Mouse (Mus musculus) ovary, postnatal 10 days (tissue): ENCODE results near the gene Wdr82.
A peak's percentile ranks its signal among the peaks of the same experiment; 100 is the strongest.

Experiments
- DNase-seq: peaks from one replicate; pipeline ENCODE4 v3.0.0; 2022; ENCODE audit warnings: low spot score

Gene Wdr82

DNA sequence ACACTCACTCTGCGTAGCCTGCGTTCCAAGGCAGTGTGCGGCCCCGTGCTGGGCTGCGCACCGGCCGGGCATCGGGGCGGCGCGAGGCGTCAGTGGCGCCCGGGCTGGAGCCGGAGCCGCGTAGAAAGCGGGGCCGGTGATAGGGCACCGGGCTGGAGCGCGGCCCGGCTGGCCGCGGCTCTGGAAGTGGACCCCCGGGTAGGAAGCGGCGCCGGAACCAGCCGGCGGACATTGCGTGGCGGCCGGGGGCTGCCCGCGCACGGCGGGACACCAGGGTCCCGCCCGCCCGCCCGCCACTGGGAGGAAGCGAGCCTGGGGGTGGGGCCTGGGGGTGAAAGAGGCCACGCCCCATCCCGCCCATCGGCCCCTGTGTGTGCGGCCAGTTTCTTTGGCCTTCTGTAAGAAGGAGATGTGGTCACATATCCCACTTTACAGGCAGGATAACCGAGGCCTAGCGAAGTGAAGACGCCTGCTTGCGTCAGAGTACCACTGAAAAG is 28.3 kb downstream of the Wdr82 start:
- DNase-seq, result no peak

DNA sequence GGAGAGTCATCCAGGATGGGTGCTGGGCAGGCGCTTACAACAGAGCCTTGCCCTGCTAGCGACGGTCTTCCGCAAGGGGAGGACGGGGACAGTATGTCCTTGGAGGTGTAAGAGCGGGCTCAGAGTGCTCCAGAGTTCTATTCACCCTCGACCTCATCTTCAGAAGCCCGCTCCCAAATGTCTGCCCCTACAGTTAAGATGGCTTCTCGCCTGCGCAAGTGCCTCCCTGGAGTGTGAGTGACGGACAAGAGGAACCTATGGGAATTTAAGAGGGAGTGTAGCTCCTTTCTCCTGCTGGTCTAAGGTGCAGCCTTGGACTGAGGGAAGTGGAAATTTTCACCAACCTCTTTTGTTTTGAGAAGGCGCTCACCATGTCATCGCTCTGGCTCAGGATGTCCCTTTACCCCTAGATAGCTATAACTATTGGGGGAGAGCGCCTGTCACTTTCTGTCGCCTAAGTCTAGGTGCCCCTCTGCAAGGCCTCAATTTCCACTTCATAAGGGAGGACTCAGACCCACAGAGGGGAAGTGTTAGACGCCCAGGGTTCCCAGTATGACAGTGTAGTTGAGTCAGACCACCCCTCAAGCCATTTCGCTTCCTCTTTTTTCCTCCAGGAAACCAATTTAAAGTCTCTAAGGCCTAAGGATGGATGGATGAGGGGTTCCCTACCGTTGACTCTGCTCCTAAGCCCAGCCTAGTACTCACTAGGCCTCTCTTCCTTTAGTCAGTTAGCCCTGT is 29.0 kb downstream of the Wdr82 start, which contains the start of gene Ppm1m:
Gene Ppm1m (minus strand): TSS at position 212 of the 738 bp plus-strand sequence.
- no peak for DNase-seq

DNA sequence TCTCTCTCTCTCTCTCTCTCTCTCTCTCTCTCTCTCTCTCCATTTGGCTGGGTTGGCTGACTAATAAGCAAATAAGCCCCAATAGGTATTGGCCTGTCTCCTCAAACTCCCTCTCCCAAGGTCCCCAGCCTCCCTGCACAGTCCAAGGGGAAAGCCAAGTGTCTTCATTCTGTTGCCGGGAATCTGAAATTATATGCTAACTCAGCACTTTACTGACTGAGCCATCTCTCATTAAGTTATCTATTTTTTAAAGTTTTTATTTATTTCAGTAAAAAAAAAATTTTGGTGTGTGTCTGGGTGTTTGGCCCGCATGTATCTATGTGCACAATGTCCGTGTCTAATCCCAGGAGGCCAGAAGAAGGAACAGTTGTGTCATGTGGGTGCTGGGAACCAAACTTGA is 31.2 kb downstream of the Wdr82 start:
- DNase-seq, result no peak

DNA sequence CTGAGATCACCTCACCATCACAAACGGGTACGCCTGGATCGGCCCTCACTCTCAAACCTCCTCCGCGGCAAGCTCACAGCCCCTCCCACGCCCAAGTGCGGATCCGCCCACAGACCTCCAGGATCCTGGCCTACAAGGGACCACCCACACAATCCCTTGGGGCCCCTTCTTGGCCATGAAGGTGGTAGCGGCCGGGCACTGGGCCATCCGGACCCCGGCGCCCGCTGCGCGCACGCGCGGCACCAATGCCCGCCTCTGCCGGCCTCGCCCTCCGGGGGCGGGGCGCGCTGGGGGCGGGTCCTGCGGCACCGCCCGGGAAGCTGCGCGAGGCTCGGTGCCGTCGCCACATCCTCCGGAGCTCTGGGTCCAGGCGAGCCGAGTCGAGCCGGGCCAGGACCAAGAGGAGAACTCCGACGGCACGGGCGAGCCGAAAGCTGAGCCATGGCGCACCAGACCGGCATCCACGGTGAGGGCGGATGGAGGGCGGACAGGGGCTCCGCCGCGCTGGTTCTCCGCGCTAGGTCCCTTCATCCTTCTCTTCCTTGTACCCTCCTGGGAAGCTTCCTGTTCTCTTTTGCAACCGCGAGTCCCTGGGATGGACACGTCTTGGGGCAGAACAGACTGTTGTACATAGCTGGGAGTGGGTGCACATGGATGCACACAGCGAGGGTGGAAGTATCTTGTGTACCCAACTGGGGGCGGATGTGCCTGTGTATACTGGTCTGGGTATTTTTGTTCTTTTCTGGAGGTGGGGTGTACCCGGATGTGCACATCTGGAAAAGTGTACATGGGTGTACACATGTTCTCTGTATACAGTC is 32.3 kb downstream of the Wdr82 start, which contains the start of gene Twf2:
Gene Twf2 (plus strand): TSS at position 290 of the 818 bp plus-strand sequence.
- peak; percentile 94 for DNase-seq

DNA sequence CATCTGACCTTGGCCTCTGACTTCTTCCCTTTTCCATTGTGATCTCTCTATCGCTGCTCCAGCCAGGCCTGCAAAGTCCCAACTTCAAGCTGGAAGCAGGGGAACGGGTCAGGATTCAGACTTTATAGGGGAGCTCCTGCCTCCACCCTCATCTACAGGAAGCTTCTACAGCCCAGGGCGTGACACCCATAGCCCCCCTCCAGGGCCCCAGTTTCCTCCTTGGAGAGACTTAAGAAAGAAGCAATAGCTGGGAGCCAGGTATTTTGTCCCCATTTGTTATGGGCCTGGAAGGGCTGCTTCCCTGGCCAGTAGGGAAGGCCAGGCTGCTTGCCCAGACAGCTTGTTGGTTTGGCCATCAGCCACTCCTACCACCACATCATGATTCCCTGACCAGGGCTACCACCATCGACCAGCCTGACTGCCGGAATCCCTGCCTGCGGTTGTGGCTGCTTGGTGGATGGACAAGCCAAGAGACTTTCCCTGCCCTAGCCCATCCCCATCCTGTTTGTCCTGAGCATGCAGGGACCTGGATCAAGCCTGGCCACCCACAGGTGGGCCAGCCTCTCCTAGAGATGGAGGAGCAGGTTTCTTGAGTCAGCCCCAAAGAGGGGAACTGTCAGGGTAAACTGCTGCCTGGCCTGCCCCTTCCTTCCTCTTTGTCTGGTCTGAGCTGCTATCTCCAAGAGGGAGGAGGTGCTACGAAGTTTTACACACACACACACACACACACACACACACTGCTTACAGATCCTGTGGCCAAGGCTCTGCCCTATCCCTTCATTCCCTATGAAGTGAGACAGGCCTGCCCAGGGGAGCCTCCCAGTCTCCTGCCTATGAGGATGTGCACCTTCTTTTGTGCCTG is 33.5 kb downstream of the Wdr82 start:
- no peak for DNase-seq

DNA sequence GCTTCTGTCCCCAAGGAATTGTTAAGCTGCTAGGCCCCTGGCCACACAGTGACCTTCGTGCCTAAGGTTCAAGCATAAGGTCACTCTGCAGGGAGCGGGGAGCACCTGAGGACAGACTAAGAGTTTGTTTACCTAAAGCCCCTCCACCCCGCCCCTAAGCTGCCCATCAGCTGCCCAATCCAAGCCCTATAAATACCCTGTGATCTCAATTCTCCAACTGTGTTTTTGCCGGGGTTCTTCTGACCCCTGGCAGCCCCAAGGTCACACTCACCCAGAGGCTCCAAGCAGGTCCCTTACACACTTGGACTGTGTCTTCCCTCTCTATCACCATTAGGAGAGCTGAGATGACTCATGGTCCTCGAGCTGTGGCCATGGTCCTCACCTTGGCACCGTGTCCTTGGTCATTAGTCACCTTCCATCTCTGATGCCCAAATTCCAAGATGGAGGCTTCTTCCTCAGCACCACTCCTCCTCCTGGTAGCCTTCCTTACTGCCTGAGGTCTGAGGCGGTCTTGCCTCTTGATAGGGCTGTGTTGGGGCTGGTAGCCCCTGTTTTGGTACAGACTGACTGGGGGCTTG is 35.1 kb downstream of the Wdr82 start:
- DNase-seq, result no peak

DNA sequence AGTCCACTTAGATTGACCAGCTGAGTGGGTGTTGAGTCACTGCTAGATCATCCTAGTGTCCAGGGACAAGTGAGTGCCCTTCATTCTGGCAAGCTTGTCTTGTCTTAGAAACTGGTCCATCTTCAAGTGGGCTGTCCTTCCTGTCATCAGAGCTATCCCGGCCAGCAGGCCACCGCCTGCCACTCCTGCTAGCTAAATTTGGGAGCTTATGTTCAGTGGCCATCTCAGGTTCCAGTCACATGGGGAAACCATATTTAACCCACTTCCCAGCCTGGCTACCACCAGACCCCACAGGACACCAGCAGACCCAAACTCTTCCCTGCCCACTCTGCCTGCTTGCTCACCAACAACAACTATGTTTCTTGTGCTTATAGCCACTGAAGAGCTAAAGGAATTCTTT is 35.8 kb downstream of the Wdr82 start:
- no peak for DNase-seq

DNA sequence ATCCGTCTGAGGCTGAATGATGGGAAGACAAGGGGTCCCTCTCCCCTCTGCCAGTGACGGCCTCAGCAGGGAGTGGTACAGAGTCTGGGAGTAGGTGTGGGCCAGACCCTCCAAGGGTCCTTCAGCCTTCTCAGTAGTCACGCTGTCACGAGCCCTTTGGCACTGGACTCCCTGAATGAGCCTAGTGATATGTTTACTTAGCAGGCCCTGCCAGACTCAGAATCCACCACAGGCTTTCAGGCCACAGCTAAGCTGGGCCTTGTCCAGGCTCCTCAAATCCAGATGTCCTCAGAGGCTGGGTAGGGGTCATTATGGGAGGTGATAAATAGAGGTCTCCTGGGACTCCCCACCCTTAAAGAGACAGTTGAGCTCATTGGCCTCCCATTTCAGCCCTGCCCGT is 37.5 kb downstream of the Wdr82 start:
- DNase-seq, result no peak

DNA sequence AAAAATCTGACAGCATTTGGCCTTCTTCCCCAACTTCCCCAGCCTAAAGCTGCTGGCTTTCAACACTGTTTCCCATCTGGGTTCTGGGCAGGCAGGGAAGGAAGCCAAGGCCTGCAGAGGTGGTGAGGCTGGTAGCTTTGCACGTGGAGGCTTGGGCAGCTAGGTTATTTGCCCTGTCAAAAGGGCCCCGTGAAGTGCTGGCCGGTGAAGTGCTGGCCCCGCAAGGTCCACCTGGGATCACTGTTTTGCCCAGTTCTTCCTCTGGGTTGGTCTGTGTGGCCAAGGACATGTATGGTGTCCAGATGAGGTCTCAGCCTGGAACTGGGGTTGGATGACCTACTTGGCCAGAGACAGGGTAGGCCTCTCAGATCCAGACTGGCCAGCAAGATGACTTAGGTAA is 39.2 kb downstream of the Wdr82 start:
- DNase-seq, result no peak

DNA sequence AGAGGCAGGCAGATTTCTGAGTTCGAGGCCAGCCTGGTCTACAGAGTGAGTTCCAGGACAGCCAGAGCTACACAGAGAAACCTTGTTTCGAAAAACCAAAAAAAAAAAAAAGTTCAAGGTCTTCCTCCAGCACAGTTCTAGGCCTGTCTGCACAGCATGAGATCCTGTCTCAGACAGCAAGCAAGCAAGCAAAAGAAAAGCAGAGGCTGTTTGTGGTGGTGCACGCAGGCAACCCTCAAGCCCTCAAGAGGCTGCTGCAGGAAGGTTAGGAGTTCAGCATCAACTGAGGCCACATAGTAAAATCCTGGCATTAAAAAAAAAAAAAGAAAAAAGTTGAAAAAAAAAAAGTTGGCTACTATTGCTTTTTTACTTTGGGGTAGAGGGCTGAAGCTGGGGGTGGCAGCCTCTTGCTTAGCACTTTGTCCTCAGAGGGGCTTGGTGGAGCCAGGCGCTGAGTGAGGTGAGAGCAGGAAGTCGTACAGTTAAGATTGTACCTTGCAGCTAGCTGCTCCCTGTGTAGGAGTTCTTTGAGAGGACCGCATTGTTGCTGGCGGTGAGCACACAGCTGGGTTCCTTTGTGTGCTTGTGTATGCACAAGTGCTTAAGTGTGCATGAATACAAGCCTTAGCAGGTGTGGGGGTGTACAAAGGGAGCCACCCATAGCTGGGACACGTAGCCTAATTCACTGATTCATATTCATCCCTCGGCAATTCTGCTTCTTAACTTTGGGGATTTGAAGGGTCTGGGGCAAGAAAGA is 40.3 kb downstream of the Wdr82 start:
- DNase-seq, result no peak

DNA sequence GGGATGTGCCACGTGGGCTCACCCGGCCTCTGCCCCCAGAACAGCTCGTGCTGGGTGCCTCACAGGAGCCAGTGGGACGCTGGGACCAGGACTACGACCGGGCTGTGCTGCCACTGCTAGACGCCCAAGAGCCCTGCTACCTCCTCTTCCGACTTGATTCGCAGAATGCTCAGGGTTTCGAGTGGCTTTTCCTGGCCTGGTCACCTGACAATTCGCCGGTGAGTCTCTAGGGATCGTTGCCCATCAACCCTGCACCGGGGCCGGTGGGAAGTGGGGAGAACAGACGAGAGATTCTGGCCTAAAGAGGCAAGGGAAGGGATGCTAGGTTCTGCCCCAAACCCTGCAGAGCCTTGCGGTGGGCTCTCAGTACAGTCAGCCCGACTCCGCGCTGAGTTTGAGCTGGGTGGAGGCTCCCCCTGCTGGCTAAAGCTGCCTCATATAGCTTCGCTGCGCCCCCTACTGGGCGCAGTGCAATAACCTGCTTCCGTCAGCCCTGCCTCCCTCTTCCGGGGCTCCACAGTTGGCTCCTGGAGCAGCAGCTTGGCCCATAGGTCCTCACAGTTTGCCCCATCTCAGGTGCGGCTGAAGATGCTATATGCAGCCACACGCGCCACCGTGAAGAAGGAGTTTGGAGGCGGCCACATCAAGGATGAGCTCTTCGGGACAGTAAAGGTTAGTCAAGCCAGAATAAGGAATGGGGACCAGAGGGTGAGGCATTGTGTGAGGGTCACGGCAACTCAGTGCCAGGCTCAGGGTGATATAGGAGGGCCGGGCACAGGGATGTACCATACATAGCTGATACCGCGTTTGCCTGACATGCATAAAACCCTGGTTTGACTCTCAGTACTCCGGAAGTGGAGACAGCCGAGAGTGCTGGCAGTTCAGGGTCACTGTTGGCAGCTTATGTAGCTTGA is 41.2 kb downstream of the Wdr82 start:
- DNase-seq, result peak; percentile 63

DNA sequence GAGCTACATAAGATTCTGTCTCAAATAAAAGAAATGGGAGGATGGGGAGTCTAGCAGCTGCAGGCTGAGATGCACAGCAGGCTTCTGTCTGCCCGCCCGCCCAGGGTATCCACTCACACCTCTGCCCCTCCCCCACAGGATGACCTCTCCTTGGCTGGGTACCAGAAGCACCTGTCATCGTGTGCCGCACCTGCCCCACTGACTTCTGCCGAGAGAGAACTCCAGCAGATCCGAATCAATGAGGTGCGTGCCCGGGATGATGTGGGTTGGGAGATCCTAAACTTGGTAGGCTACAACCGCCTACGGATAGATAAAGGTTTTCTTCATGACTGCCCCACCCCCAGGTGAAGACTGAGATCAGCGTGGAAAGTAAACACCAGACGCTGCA is 41.9 kb downstream of the Wdr82 start:
- DNase-seq, result no peak

DNA sequence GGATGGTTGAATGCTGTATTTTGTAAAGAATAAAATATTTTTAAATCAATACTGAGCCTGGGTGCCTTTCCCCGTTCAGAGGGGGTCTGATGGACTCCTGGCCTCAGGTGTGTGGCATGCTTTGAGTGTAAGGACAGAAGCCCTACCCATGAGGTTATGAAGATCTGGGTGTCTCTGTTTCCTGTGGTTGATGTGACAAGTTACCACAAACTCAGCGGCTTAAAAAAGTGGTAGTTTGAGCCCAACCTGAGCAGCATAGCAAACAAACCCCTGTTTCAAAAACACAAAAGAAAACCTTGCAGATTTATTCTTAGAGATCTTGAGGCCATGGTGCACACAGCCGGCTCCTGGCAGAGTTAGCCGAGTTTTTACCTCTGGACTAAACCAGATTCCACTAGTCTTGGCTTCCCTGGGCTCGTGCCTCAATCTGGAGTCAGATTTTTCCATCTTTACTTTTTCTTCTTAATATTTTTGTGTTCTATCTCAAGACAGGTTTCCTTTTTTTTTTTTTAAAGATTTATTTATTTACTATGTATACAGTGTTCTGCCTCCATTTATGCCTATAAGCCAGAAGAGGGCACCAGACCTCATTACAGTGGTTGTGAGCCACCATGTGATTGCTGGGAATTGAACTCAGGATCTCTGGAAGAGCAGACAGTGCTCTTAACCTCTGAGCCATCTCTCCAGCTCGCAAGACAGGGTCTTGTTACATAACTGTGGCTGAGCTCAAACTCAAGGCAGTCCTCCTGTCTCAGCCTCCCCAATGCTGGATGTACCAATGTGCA is 44.8 kb downstream of the Wdr82 start:
- no peak for DNase-seq

DNA sequence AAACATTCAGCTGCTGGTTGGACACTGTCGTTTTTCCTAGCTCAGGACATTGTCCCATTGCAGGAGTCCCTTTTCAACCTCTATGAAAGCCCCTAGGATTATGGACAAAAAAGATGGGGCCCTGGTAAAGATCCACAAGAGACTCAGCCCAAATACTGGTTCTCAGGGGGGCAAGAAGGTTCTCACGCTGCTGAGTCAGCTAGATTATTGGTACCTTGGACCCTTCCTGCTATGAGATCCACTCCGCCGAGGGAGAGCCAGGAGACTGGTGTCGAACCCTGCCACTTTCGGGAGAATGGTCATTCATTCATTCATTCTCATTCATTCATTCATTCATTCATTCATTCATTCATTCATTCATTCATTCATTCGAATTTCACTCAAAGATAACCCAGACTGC is 46.2 kb downstream of the Wdr82 start:
- DNase-seq, result no peak

DNA sequence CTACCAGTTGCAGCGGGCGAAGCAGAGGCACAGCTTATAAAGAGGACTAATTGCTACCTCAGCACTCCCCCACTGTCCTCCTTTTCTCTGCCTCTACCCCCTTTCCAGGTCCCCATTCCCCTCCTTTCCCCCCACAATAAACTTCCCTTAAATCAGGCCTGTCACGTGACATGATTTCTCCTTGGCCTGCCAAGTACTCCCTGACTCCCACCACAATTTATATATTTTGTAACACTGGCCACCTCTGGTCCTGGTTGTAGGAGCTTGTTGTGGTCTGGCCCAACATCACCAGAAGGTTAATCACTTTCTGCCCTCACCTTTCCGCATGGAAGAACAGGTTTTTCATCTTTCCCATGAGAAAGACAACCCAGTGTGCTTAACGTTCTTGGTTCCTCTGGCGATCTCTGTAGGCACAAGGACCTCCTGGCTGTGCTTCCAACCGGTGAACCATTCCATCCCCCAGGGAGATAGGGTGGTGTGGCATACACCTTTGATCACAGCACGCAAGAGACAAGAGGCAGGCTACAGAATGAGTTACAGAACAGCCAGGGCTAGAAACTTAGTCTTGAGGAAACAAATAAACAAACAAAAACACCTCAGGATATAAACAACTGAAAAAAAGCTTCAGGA is 50.3 kb downstream of the Wdr82 start:
- DNase-seq, result no peak

DNA sequence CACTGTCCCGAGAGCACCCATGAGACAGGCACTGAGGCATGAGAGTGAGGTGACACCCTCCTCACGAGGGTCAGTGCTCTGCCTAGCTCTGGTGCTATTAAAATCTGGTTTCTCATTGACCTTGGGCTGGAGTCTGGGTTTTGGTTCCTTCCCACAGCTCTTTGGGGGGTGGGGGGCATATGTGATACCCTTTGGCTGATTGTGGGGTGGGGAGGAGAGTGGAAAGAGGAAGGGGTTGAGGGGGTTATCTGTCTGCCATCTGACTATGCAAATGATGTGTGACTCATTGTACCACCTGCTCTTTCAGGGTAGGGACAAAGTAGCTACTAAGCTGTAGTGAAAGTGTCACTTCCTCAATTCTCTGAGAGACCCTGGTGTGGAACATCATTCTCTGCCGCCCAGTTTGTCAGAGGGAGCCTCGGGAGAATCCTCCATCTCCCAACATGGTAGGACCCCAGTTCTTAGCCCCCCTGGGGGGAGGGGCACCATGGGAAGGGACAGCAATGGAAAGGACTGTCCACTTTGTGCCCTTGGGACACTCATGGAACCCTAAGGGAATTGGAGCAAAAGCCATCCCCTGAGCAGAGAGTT is 51.6 kb downstream of the Wdr82 start, which contains the start of gene Tlr9:
Gene Tlr9 (plus strand): TSS at position 338 of the 591 bp plus-strand sequence.
- DNase-seq, result no peak

DNA sequence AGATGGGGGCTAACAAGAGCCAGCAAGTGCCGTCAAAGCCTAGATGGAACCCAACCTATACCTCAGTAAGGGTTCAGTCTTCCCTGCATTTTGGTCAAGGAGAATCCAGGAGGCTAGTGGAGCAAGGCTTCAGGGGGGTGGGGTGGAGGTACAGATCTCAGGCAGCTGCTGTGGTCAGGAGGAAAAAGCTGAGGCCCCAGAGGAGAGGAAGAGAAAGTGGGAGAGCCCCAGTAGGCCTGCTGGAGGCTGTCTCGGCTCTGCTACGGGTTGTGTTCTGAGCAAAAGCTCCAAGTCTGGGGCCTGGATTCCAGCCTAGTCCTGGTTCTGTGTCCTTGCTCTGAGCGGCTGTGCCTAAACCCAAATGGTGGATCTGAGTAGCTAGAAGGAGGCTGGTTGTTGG is 52.3 kb downstream of the Wdr82 start:
- DNase-seq, result no peak

DNA sequence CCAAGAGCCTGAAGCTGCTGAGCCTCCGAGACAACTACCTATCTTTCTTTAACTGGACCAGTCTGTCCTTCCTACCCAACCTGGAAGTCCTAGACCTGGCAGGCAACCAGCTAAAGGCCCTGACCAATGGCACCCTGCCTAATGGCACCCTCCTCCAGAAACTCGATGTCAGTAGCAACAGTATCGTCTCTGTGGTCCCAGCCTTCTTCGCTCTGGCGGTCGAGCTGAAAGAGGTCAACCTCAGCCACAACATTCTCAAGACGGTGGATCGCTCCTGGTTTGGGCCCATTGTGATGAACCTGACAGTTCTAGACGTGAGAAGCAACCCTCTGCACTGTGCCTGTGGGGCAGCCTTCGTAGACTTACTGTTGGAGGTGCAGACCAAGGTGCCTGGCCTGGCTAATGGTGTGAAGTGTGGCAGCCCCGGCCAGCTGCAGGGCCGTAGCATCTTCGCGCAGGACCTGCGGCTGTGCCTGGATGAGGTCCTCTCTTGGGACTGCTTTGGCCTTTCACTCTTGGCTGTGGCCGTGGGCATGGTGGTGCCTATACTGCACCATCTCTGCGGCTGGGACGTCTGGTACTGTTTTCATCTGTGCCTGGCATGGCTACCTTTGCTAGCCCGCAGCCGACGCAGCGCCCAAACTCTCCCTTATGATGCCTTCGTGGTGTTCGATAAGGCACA is 54.9 kb downstream of the Wdr82 start:
- DNase-seq, result no peak
